In genomic region chr15:95882436-95882835, GRCm38 (mm10) we compare ENCODE assay signal across 19 mouse cellular contexts.
DNase-seq lines count a peak whose midpoint lies in the region; ATAC-seq and TF ChIP-seq lines count a peak whose summit lies in the region.
"Had no signal": no experiment of that assay in that cellular context is flagged by ENCODE, and none has a peak within 500 bp of the region (broad histone marks: within the 10 kb centered on the region; RNA-seq: fewer than 3 reads in every experiment).

No protein-coding gene starts in this region.

- H3K27me3 ChIP-seq in liver, adult 2 months (ENCODE audit: control insufficient read depth, insufficient read depth, low read length) = no peaks in the 10 kb centered on the region
- no peaks in the 10 kb centered on the region for H3K27me3 ChIP-seq in liver, embryonic 11.5 days (replicated peaks; ENCODE audit: control insufficient read depth, insufficient read depth, low read length)
- H3K27me3 ChIP-seq in liver, embryonic 14.5 days (ENCODE audit: control insufficient read depth, insufficient read depth, low read length) = no peaks in the 10 kb centered on the region
- H3K27me3 ChIP-seq: CH12.LX; embryonic facial prominence, embryonic 12.5 days; forebrain, embryonic 13.5 days; heart, embryonic 12.5 days; hindbrain, embryonic 15.5 days had no signal

- H3K36me3 ChIP-seq in liver, adult 2 months (ENCODE audit: control insufficient read depth, insufficient read depth, low read length) = no peaks in the 10 kb centered on the region
- no peaks in the 10 kb centered on the region for H3K36me3 ChIP-seq in liver, embryonic 11.5 days (ENCODE audit: control insufficient read depth, insufficient read depth, low read length)
- H3K36me3 ChIP-seq in liver, embryonic 14.5 days (replicated peaks; ENCODE audit: control insufficient read depth, insufficient read depth, low read depth) = no peaks in the 10 kb centered on the region
- H3K36me3 ChIP-seq: embryonic facial prominence, embryonic 12.5 days; heart, embryonic 12.5 days; hindbrain, embryonic 15.5 days had no signal

- H3K4me1 ChIP-seq in liver, adult 2 months (ENCODE audit: control insufficient read depth, insufficient read depth, low read length) = peaks cover 24% of the 10 kb centered on the region
- peaks cover 67% of the 10 kb centered on the region for H3K4me1 ChIP-seq in liver, embryonic 11.5 days (replicated peaks; ENCODE audit: control insufficient read depth, insufficient read depth, low read length)
- peaks cover 61 to 72% of the 10 kb centered on the region in 2 experiments for H3K4me1 ChIP-seq in liver, embryonic 14.5 days (replicated peaks; ENCODE audit: control insufficient read depth in 2 of 2, insufficient read depth in 2 of 2, low read length in 1 of 2)

- no peak overlapping the region for H3K4me2 ChIP-seq in liver, embryonic 11.5 days
- peak overlapping the region; percentile 75 for H3K4me2 ChIP-seq in liver, embryonic 14.5 days (ENCODE audit: low read depth)
- H3K4me2 ChIP-seq: embryonic facial prominence, embryonic 12.5 days; forebrain, embryonic 13.5 days; heart, embryonic 12.5 days; hindbrain, embryonic 15.5 days had no signal

- no peak for ATAC-seq in liver, embryonic 11.5 days (replicated peaks; ENCODE audit: low FRiP score)
- no peak for ATAC-seq in liver, embryonic 14.5 days (ENCODE audit: insufficient read depth)
- ATAC-seq: forebrain, embryonic 13.5 days; forebrain, postnatal 0 days had no signal

- TF ChIP-seq EP300 in liver, embryonic 14.5 days (IDR thresholded peaks at IDR 0.05; ENCODE audit: low read depth) = no peak

- no peak for TF ChIP-seq CTCF in liver, adult 2 months (IDR thresholded peaks at IDR 0.05; ENCODE audit: low read depth, low read length)
- TF ChIP-seq CTCF in liver, embryonic 14.5 days (IDR thresholded peaks at IDR 0.05; ENCODE audit: low read depth) = no peak

- DNase-seq in liver, adult 2 months (ENCODE audit: extremely low read depth, low read depth, low spot score) = peak; percentile 66
- no peak for DNase-seq in liver
- no peak for DNase-seq in liver, embryonic 11.5 days (ENCODE audit: low spot score)
- DNase-seq in liver, embryonic 14.5 days (ENCODE audit: low read depth in 3 of 3, low spot score in 3 of 3) = no peak
- DNase-seq in right cerebral cortex, postnatal 25 days = no peak
- no peak for DNase-seq in adrenal gland, adult 18-20 months (ENCODE audit: low spot score in 2 of 2)
- DNase-seq: adrenal gland, adult 8-10 months; adrenal gland, postnatal 36 days; cerebellum, adult 11-12 months; cerebellum, adult 9-10 months; cerebellum, postnatal 25 days; forebrain, postnatal 0 days; gastrocnemius, postnatal 14 days; heart, postnatal 36 days had no signal

- no peak overlapping the region for H3K9ac ChIP-seq in liver, adult 2 months (ENCODE audit: low read depth, low read length)
- H3K9ac ChIP-seq in liver, embryonic 11.5 days (ENCODE audit: low read depth, low read length) = no peak overlapping the region
- peak overlapping the region; percentile 70; the same call in 1 of the 2 replicates for H3K9ac ChIP-seq in liver, embryonic 14.5 days (replicated peaks)
- H3K9ac ChIP-seq: embryonic facial prominence, embryonic 12.5 days; forebrain, embryonic 13.5 days; forebrain, postnatal 0 days; heart, embryonic 12.5 days; hindbrain, embryonic 15.5 days had no signal

- no peak for TF ChIP-seq POLR2A in liver, adult 2 months (IDR thresholded peaks at IDR 0.05; ENCODE audit: extremely low read depth, insufficient read depth, low read length)

- no peak overlapping the region for H3K27ac ChIP-seq in liver, adult 2 months (replicated peaks; ENCODE audit: insufficient read depth, low read depth, low read length)
- peak overlapping the region; percentile 77; the same call in 1 of the 2 replicates for H3K27ac ChIP-seq in liver, embryonic 11.5 days (ENCODE audit: low read depth, low read length)
- H3K27ac ChIP-seq in liver, embryonic 14.5 days = peak overlapping the region; percentile 99
- H3K27ac ChIP-seq: embryonic facial prominence, embryonic 12.5 days; forebrain, embryonic 13.5 days; hindbrain, embryonic 15.5 days had no signal

- no peak overlapping the region for H3K4me3 ChIP-seq in liver, adult 2 months (ENCODE audit: insufficient read depth, low read depth, low read length)
- H3K4me3 ChIP-seq in liver, embryonic 11.5 days (ENCODE audit: low read depth, low read length) = no peak overlapping the region
- H3K4me3 ChIP-seq in liver, embryonic 14.5 days (ENCODE audit: insufficient read depth in 1 of 2, low read depth in 2 of 2, low read length in 2 of 2) = no peak overlapping the region
- H3K4me3 ChIP-seq: embryonic facial prominence, embryonic 12.5 days; forebrain, embryonic 13.5 days; heart, embryonic 12.5 days; hindbrain, embryonic 15.5 days had no signal

- WGBS in liver, adult 2 months = 47% methylated on average over 4 of the region's 4 CpGs
- WGBS in liver, embryonic 11.5 days = 88% methylated on average over 4 of the region's 4 CpGs
- 81% methylated on average over 4 of the region's 4 CpGs for WGBS in liver, embryonic 14.5 days (ENCODE audit: insufficient replicate concordance)

- H3K79me2 ChIP-seq in liver, adult 2 months (ENCODE audit: control insufficient read depth, insufficient read depth, low read length) = no peaks in the 10 kb centered on the region

- H3K9me3 ChIP-seq in liver, embryonic 11.5 days (ENCODE audit: control insufficient read depth, low read length) = no peaks in the 10 kb centered on the region
- H3K9me3 ChIP-seq in liver, embryonic 14.5 days (ENCODE audit: control insufficient read depth, low read length) = no peaks in the 10 kb centered on the region
- H3K9me3 ChIP-seq: embryonic facial prominence, embryonic 12.5 days; forebrain, embryonic 13.5 days; heart, embryonic 12.5 days; hindbrain, embryonic 15.5 days had no signal
